Mouse (Mus musculus) fibroblast of lung, adult 2 months (primary cell): Measurements from ENCODE around the gene Sys1.

ENCODE experiments used
- DNase-seq: peaks from one replicate; pipeline ENCODE4 v3.0.0-alpha.2; 2011; ENCODE audit warnings: low read depth

Sys1 gene

DNA sequence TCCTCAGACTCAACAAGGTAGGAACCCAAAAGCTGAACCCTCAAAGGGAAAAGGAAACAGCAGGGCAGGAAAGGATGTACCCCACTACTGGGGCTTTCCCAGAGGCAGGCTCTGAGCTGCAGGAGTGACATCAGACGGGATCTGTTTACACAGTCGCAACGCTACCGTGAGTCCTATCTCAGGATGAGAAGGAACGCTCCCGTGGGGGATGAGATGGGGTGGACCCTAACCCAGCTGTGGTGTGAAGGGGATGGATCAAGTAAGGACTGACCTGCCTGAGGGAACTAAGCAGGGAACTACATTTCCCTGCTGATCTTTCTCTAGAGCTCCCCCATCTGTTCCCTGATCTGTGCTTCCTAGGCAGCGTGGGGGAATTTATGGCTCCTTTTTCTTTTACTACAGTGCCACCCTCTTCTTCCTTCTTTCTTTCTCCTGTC, at the start of gene Sys1:
Gene Sys1 (plus strand): TSS at position 101 of the 437 bp plus-strand sequence.
- no peak for DNase-seq

DNA sequence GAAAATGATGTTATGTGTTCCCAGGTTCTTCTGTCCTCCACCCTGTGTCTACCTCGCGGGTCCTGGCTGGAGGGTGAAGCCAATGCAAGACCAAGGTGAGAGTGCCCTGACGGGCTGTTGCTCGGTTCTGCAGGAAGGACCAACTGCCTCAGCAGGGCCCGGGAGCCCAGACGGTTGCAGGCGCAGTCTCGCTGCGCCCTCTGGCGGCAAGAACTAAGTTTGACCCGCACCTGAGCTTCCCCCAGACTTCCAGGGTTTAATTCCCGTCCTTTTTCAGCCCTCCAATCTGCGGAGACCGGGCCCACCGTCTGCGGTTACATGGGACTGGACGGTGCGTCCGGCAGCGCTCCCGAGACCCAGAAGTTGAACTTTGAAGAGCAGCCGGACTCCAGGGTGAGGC, 49.1 kb upstream of the Sys1 start:
- DNase-seq = no peak

DNA sequence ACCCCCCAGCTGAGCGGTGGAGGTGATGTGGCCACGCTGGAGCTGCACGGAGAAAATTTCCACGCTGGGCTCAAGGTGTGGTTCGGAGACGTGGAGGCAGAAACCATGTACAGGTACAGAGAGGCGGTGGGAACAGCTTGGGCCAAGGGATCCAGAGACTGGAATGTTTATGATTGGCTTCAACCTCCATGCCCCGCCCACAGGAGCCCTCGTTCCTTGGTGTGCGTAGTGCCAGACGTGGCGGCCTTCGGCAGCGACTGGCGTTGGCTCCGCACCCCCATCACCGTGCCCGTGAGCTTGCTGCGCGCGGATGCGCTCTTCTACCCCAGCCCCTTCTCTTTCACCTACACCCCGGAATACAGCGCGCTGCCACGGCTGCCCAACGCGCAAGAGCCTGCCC, 42.6 kb upstream of the Sys1 start:
- DNase-seq = no peak

- DNase-seq = no peak
Measured at GRCm38 (mm10) chr2:164414581-164414980, 42.2 kb upstream of the Sys1 start.

- no peak for DNase-seq
Measured at GRCm38 (mm10) chr2:164417198-164417597, 39.6 kb upstream of the Sys1 start.

DNA sequence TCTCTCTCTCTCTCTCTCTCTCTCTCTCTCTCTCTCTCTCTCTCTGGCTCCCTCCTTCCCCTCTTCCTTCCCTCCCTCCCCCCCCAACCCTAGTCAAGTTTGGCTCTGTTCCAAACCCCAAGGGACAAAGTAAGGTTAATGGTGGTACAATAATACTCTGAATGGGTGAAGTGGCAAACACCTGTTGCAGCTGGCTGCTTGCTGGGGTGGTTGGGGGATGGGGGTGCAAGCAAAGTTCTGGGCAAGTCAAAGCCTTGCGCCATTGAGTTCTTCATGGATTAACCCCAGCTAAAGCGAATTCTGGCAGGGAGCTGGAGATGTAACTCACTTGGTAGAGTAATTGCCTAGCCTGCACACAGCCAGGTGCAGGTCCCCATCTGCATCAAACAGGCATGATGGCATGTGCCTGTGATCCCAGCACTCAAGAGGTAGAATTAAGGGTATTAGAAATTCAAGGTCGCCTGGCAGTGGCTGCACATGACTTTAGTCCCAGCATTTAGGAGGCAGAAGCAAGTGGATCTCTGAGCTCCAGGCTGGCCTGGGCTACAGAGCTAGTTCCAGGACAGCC, 38.4 kb upstream of the Sys1 start:
- DNase-seq = no peak

DNA sequence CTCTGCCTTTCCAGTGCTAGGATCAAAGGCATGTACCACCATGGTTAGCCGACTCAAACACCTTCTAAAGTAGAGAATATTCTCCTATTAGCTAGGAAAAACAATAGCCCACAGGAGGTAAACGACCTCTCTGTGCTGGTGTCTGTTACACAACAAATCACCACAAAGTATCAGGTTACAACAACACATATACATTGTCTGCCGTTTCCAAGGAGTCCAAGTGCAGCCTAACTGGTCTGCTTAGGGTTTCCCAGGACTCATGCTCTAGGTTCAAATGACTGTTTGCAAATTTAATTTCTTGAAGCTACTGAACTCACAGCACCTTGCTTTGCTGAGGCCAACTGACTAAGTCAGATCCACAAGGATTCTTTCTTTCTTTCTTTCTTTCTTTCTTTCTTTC, 37.3 kb upstream of the Sys1 start:
- no peak for DNase-seq

DNA sequence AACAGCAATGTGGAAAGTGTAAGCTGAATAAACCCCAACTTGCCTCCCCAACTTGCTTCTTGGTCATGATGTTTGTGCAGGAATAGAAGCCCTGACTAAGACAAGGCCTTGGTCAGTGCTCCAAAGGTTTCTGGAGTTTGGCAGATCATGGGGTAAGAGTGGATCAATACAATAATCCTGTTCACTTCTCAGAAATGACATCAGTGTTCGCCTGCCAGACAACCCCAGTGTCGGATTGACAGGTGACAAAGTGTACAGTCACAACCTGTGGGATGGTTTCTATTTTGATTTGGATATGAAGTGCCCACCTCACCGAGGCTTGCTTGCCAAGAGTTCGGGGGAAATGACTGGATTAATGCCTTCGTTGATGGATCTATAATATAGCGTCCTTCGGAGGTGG, 35.5 kb upstream of the Sys1 start:
- no peak for DNase-seq

- DNase-seq = no peak
Measured at GRCm38 (mm10) chr2:164421979-164422378, 34.8 kb upstream of the Sys1 start.

- DNase-seq = no peak
Measured at GRCm38 (mm10) chr2:164422675-164423393, 33.9 kb upstream of the Sys1 start.

- no peak for DNase-seq
Measured at GRCm38 (mm10) chr2:164423464-164423863, 33.3 kb upstream of the Sys1 start.

- DNase-seq = no peak
Measured at GRCm38 (mm10) chr2:164424406-164424805, 32.4 kb upstream of the Sys1 start.

DNA sequence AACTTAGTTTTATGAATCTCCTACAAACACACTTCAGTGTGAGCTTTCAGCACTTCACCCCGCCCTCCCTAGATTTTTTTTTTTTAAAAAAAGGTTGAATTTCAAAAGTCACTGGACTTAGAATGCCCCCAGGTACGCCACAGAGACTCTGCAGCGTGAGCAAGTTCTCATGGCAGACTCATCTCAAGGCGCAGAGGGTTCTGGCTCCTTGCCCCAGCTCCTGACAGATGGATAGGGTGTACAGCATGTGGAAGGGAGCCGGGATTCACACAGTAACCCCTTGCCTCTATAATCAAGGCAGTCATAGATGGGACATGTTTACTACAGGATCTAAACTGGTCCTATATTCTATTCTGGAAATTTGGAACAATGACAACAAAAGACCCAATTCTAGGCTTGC, 31.4 kb upstream of the Sys1 start:
- no peak for DNase-seq

GRCm38 (mm10) chr2:164426121-164426520, 30.6 kb upstream of the Sys1 start:
- DNase-seq = no peak

DNA sequence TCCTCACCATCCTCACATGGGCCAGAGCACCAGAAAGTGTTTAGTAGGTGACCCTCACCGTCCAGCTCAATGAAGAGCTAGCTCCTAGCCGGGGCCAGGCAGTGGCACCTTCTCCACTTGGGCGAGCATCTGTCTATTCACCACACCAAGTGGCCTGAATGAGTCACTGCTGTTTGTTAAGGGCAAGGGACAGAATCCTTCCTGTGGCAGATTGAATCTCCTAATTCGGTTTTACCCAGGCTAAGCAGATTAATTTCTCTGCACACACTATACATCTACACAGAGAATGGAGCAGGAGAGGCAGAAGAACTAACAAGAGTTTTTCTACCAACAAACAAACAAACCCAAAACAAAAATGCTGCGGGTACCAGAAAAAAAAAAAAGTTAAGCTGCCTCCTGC, 29.8 kb upstream of the Sys1 start:
- DNase-seq = no peak

- no peak for DNase-seq
Measured at GRCm38 (mm10) chr2:164428451-164428850, 28.3 kb upstream of the Sys1 start.

DNA sequence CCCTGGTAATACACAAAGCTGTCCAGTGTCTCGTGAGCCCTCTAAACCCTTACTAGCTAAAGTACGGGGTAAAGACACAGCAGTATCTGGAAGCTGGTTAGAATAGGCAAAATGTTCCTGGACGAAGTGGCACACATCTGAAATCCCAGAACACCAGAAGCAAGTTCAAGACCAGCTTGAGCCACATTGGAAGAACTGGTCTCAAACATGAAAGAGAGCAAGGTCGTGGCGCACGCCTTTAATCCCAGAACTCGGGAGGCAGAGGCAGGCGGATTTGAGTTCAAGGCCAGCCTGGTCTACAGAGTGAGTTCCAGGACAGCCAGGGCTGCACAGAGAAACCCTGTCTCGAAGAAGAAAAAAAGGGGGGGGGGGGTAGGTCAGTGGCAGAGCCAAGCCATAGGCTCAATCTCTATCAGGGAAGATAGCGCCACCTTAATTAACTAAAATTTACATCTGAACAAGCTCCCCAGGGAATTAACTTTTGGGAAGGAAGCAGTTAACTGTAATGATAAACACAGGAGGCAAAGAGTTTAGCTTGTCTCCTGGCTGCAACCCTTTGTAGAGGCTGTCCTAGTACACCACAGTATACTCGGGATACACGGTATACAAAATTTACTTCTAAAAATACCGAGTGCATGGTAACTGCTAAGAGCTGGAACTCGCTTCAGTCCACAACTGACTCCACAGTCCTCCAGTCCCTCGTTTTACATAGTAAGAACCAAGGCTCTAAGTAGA, 26.7 kb upstream of the Sys1 start:
- no peak for DNase-seq

DNA sequence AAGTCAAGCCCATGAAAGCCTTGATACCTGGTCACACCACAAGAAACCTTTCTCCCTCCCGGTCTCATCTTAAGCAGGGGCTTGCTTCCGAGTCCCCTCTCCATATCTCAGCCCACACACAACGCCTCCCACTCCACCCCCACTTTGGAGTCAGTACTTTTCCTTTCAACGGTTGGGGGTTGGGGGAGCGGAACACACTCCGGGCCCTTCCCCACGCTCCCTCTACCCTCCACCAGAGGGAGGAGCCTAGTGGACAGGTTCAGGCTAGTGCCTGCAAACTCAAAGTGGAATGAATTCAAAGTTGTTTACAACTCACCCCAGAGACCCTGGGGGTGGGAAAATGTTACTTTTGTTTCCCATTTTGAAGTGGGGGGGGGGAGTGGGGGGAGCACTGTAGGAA, 26.1 kb upstream of the Sys1 start:
- no peak for DNase-seq

- DNase-seq = peak; percentile 96
Measured at GRCm38 (mm10) chr2:164431676-164432465, 24.9 kb upstream of the Sys1 start.

- peak; percentile 99 for DNase-seq
Measured at GRCm38 (mm10) chr2:164432541-164433191, 24.1 kb upstream of the Sys1 start.

GRCm38 (mm10) chr2:164433278-164433895, 23.4 kb upstream of the Sys1 start:
- no peak for DNase-seq
